Mouse (Mus musculus) intestine, embryonic 14.5 days (tissue): ENCODE measurements around the gene 1700008O03Rik. TPM values are rescaled to one million over a fixed set of nuclear protein-coding genes. Genes with fewer than 3 reads are reported as not detected.

Source experiments
- ATAC-seq: fragments of 200-750 bp; cut with Nextera tagmentation; replicated peaks from 2 replicates; pipeline ENCODE4 v1.8.0; 2017; ENCODE audit warnings: low read depth, moderate number of reproducible peaks, moderate TSS enrichment, moderate library complexity; ENCODE audit not compliant: low FRiP score, low TSS enrichment
- DNase-seq: peaks from one replicate; pipeline ENCODE4 v3.0.0-alpha.2; 2018; ENCODE audit warnings: low spot score
- H3K27ac ChIP-seq: fragments of 300-500 bp; sonication (generic); 2 replicates; pipeline ENCODE4 v1.5.1; 2014; ENCODE audit warnings: low read depth, mild to moderate bottlenecking, control low read depth
- H3K27me3 ChIP-seq: fragments of 300-500 bp; sonication (generic); replicated peaks from 2 replicates; pipeline ENCODE4 v1.6.1; 2014; ENCODE audit warnings: low read length, control low read depth; ENCODE audit not compliant: control insufficient read depth, insufficient read depth
- H3K36me3 ChIP-seq: fragments of 300-500 bp; sonication (generic); 2 replicates; pipeline ENCODE4 v1.6.1; 2014; ENCODE audit warnings: low read length, control low read depth; ENCODE audit not compliant: control insufficient read depth, insufficient read depth
- H3K4me1 ChIP-seq: fragments of 300-500 bp; sonication (generic); replicated peaks from 2 replicates; pipeline ENCODE4 v1.6.1; 2014; ENCODE audit warnings: low read length, control low read depth, mixed read lengths; ENCODE audit not compliant: control insufficient read depth, insufficient read depth
- H3K4me2 ChIP-seq: fragments of 300-500 bp; sonication (generic); 2 replicates; pipeline ENCODE4 v1.6.1; 2014; ENCODE audit warnings: low read length
- H3K4me3 ChIP-seq: fragments of 300-500 bp; sonication (generic); 2 replicates; pipeline ENCODE4 v1.5.1; 2014; ENCODE audit warnings: low read depth, low read length, control low read depth, mixed read lengths
- H3K9ac ChIP-seq: fragments of 300-500 bp; sonication (generic); 2 replicates; pipeline ENCODE4 v1.6.1; 2014; ENCODE audit warnings: mild to moderate bottlenecking, low read length
- H3K9me3 ChIP-seq: fragments of 300-500 bp; sonication (generic); 2 replicates; pipeline ENCODE4 v1.6.1; 2016; ENCODE audit warnings: low read length, control low read depth; ENCODE audit not compliant: control insufficient read depth
- WGBS: fragments of 180-500 bp; shearing (Covaris S2); extraction: QIAGEN DNeasy Blood & Tissue Kit; methylation state at CpG from one replicate; pipeline ENCODE4 v1.1.7; 2014; 5-methylcytosine and 5-hydroxymethylcytosine counted together
- polyA plus RNA-seq: library from polyadenylated mRNA; unstranded; fragments of >200 nt; fragmentation: Nextera tagmentation; extraction: Ambion mirVana; gene quantifications from 2 replicates; pipeline ENCODE4 v1.2.1, GENCODE M21; 2014

The 1700008O03Rik gene
- polyA plus RNA-seq, 1 experiment from 2014 or later = 1.5 TPM

GRCm38 (mm10) chr7:44384716-44385059 lies 932 bp downstream of the 1700008O03Rik start:
- H3K4me2 ChIP-seq = peak overlapping the region; percentile 97
- no peak overlapping the region for H3K27ac ChIP-seq
- H3K9ac ChIP-seq = peak overlapping the region; percentile 30; the same call in 1 of the 2 replicates
- peak; percentile 65; the same call in 1 of the 2 replicates for ATAC-seq
- 4% methylated on average over 17 of the region's 17 CpGs for WGBS
- no peak for DNase-seq
- peaks cover 6% of the 10 kb centered on the region; the same call in 1 of the 2 replicates for H3K4me1 ChIP-seq
- peaks cover 13% of the 10 kb centered on the region for H3K27me3 ChIP-seq
- H3K4me3 ChIP-seq = peak overlapping the region; percentile 47
- H3K36me3 ChIP-seq = no peaks in the 10 kb centered on the region
- H3K9me3 ChIP-seq = no peaks in the 10 kb centered on the region

GRCm38 (mm10) chr7:44383980-44384715 lies 1.5 kb downstream of the 1700008O03Rik start, which contains the start of gene Syt3:
Syt3 (plus strand) TSS chr7:44384102.
- WGBS = 0% methylated on average over 30 of the region's 33 CpGs
- Histone ChIP-seq H3K4me2 (peak within 1 kb of the TSS; percentile 97), H3K4me3 (peak within 1 kb of the TSS; percentile 47), H3K9me3 (no peaks in the 10 kb centered on the region), H3K9ac (peak within 1 kb of the TSS; percentile 35), H3K27ac (no peak within 1 kb of the TSS), H3K36me3 (no peaks in the 10 kb centered on the region), H3K27me3 (peaks cover 13% of the 10 kb centered on the region), H3K4me1 (peaks cover 6% of the 10 kb centered on the region; the same call in 1 of the 2 replicates)
- DNase-seq (peak; percentile 78), ATAC-seq (peak; percentile 77)

- Histone ChIP-seq H3K9ac (no peak overlapping the region), H3K4me1 (peaks cover 6% of the 10 kb centered on the region; the same call in 1 of the 2 replicates), H3K27ac (no peak overlapping the region), H3K4me3 (no peak overlapping the region), H3K36me3 (no peaks in the 10 kb centered on the region), H3K4me2 (no peak overlapping the region), H3K27me3 (peaks cover 7% of the 10 kb centered on the region), H3K9me3 (no peaks in the 10 kb centered on the region)
- DNase-seq (no peak), ATAC-seq (no peak)
- WGBS = 82% methylated on average over 12 of the region's 12 CpGs
Observed at GRCm38 (mm10) chr7:44382541-44382940, 3.1 kb downstream of the 1700008O03Rik start.

GRCm38 (mm10) chr7:44378290-44378689 lies 7.3 kb downstream of the 1700008O03Rik start:
- Histone ChIP-seq H3K4me2 (no peak overlapping the region), H3K4me3 (no peak overlapping the region), H3K36me3 (no peaks in the 10 kb centered on the region), H3K9me3 (no peaks in the 10 kb centered on the region), H3K27ac (no peak overlapping the region), H3K27me3 (peaks cover 4% of the 10 kb centered on the region; the same call in 1 of the 2 replicates), H3K9ac (no peak overlapping the region), H3K4me1 (peaks cover 6% of the 10 kb centered on the region)
- no peak for ATAC-seq
- 43% methylated on average over 4 of the region's 4 CpGs for WGBS
- no peak for DNase-seq

- no peak for DNase-seq
- Histone ChIP-seq H3K4me1 (peaks cover 6% of the 10 kb centered on the region), H3K36me3 (no peaks in the 10 kb centered on the region), H3K27me3 (no peaks in the 10 kb centered on the region; the same call in 1 of the 2 replicates), H3K4me2 (no peak overlapping the region), H3K4me3 (no peak overlapping the region), H3K9ac (no peak overlapping the region), H3K9me3 (no peaks in the 10 kb centered on the region), H3K27ac (no peak overlapping the region)
- no peak for ATAC-seq
- WGBS = 58% methylated on average over 3 of the region's 3 CpGs
Observed at GRCm38 (mm10) chr7:44375793-44376192, 9.8 kb downstream of the 1700008O03Rik start.

- ATAC-seq (no peak), DNase-seq (no peak)
- H3K36me3 ChIP-seq = no peaks in the 10 kb centered on the region
- no peaks in the 10 kb centered on the region for H3K9me3 ChIP-seq
- H3K27me3 ChIP-seq = no peaks in the 10 kb centered on the region; the same call in 1 of the 2 replicates
- H3K27ac ChIP-seq = no peak overlapping the region; the same call in 1 of the 2 replicates
- H3K4me3 ChIP-seq = peak overlapping the region; percentile 64; the same call in 1 of the 2 replicates
- WGBS = 11% methylated on average over 10 of the region's 10 CpGs
- H3K4me1 ChIP-seq = peaks cover 6% of the 10 kb centered on the region
- peak overlapping the region; percentile 58; the same call in 1 of the 2 replicates for H3K9ac ChIP-seq
- peak overlapping the region; percentile 71 for H3K4me2 ChIP-seq
Observed at GRCm38 (mm10) chr7:44375207-44375606, 10.4 kb downstream of the 1700008O03Rik start.

- 0% methylated on average over 5 of the region's 5 CpGs for WGBS
- H3K9me3 ChIP-seq = no peaks in the 10 kb centered on the region
- no peaks in the 10 kb centered on the region for H3K36me3 ChIP-seq
- peak overlapping the region; percentile 58 for H3K9ac ChIP-seq
- H3K4me3 ChIP-seq = peak overlapping the region; percentile 64
- H3K4me2 ChIP-seq = peak overlapping the region; percentile 71
- ATAC-seq = no peak
- H3K4me1 ChIP-seq = peaks cover 6% of the 10 kb centered on the region
- DNase-seq = no peak
- H3K27ac ChIP-seq = peak overlapping the region; percentile 69
- H3K27me3 ChIP-seq = no peaks in the 10 kb centered on the region; the same call in 1 of the 2 replicates
Observed at GRCm38 (mm10) chr7:44374756-44375155, 10.9 kb downstream of the 1700008O03Rik start.

- H3K9ac ChIP-seq = peak overlapping the region; percentile 58
- WGBS = under 1% methylated on average over 19 of the region's 19 CpGs
- peak overlapping the region; percentile 64 for H3K4me3 ChIP-seq
- H3K27ac ChIP-seq = peak overlapping the region; percentile 69
- no peaks in the 10 kb centered on the region for H3K36me3 ChIP-seq
- peak; percentile 93 for DNase-seq
- H3K4me1 ChIP-seq = peaks cover 6% of the 10 kb centered on the region
- peak overlapping the region; percentile 71 for H3K4me2 ChIP-seq
- H3K27me3 ChIP-seq = no peaks in the 10 kb centered on the region; the same call in 1 of the 2 replicates
- peak; percentile 87 for ATAC-seq
- no peaks in the 10 kb centered on the region for H3K9me3 ChIP-seq
Observed at GRCm38 (mm10) chr7:44373889-44374652, 11.5 kb downstream of the 1700008O03Rik start.
